Comparison of ENCODE assay signal across 9 mouse cellular contexts in genomic region chr5:113874063-113875024, GRCm38 (mm10). TPM values are rescaled to one million over a fixed set of nuclear protein-coding genes. Genes with fewer than 3 reads are reported as not detected.
DNase-seq lines count a peak whose midpoint lies in the region; ATAC-seq and TF ChIP-seq lines count a peak whose summit lies in the region.
"Had no signal": no experiment of that assay in that cellular context is flagged by ENCODE, and none has a peak within 500 bp of the region (broad histone marks: within the 10 kb centered on the region; RNA-seq: fewer than 3 reads in every experiment).

No protein-coding gene starts in this region.

- peak overlapping the region; percentile 41 for H3K4me2 ChIP-seq in heart, postnatal 0 days (ENCODE audit: low read depth, low read length)
- peak overlapping the region; percentile 28; the same call in 1 of the 2 replicates for H3K4me2 ChIP-seq in forebrain, postnatal 0 days (ENCODE audit: low read depth)
- peak overlapping the region; percentile 44 for H3K4me2 ChIP-seq in midbrain, embryonic 13.5 days (replicated peaks)

- 0 out of 2 replicates have a peak, but pooled peaks cover 3% of the 10 kb centered on the region for H3K9me3 ChIP-seq in heart, postnatal 0 days (replicated peaks; ENCODE audit: control insufficient read depth, low read length)
- no peaks in the 10 kb centered on the region for H3K9me3 ChIP-seq in forebrain, postnatal 0 days (ENCODE audit: low read length)
- H3K9me3 ChIP-seq in midbrain, embryonic 13.5 days: no peaks in the 10 kb centered on the region

- no peak overlapping the region for H3K4me3 ChIP-seq in heart, postnatal 0 days (ENCODE audit: low read depth, low read length)
- no peak overlapping the region for H3K4me3 ChIP-seq in forebrain, postnatal 0 days (ENCODE audit: low read depth, low read length)
- peak overlapping the region; percentile 21 for H3K4me3 ChIP-seq in midbrain, embryonic 13.5 days (replicated peaks)

- no peak for TF ChIP-seq CTCF in heart, postnatal 0 days (IDR thresholded peaks at IDR 0.05; ENCODE audit: low read depth)
- no peak for TF ChIP-seq CTCF in forebrain, postnatal 0 days (IDR thresholded peaks at IDR 0.05; ENCODE audit: low read depth)

- H3K27me3 ChIP-seq in heart, postnatal 0 days (ENCODE audit: control insufficient read depth, insufficient read depth, low read length): no peaks in the 10 kb centered on the region
- H3K27me3 ChIP-seq in forebrain, postnatal 0 days (ENCODE audit: insufficient read depth, low read length): no peaks in the 10 kb centered on the region
- H3K27me3 ChIP-seq in midbrain, embryonic 13.5 days: no peaks in the 10 kb centered on the region

- DNase-seq in heart, postnatal 0 days (ENCODE audit: low spot score): no peak
- no peak for DNase-seq in heart, adult 18-20 months
- DNase-seq in Muller cell, postnatal 12 days (ENCODE audit: inconsistent ontology term): peak; percentile 37
- DNase-seq in forebrain, postnatal 0 days: no peak
- DNase-seq in ovary, postnatal 36 days (ENCODE audit: low spot score): no peak
- DNase-seq in adrenal gland, postnatal 25 days: no peak
- DNase-seq: cerebellum, adult 9-10 months had no signal

- WGBS in heart, postnatal 0 days: 45% methylated on average over 19 of the region's 19 CpGs
- 39% methylated on average over 19 of the region's 19 CpGs for WGBS in forebrain, postnatal 0 days
- WGBS in midbrain, embryonic 13.5 days: 52% methylated on average over 19 of the region's 19 CpGs

- peaks cover 27% of the 10 kb centered on the region for H3K36me3 ChIP-seq in heart, postnatal 0 days (replicated peaks; ENCODE audit: control insufficient read depth, insufficient read depth, low read length)
- H3K36me3 ChIP-seq in forebrain, postnatal 0 days (ENCODE audit: insufficient read depth): peaks cover 18% of the 10 kb centered on the region
- H3K36me3 ChIP-seq in midbrain, embryonic 13.5 days: peaks cover 32% of the 10 kb centered on the region

- peak overlapping the region; percentile 17 for H3K9ac ChIP-seq in heart, postnatal 0 days (replicated peaks; ENCODE audit: low read depth, low read length)
- peak overlapping the region; percentile 44 for H3K9ac ChIP-seq in forebrain, postnatal 0 days
- H3K9ac ChIP-seq in midbrain, embryonic 13.5 days (replicated peaks): peak overlapping the region; percentile 68

- TF ChIP-seq EP300 in heart, postnatal 0 days (IDR thresholded peaks at IDR 0.05; ENCODE audit: low read depth): no peak

- no peak for ATAC-seq in heart, postnatal 0 days (ENCODE audit: insufficient read depth, low read depth)
- no peak for ATAC-seq in forebrain, postnatal 0 days
- ATAC-seq in midbrain, embryonic 13.5 days: no peak
- no peak for ATAC-seq in inflammation-experienced regulatory T-cells, adult 6 months

- H3K4me1 ChIP-seq in heart, postnatal 0 days (ENCODE audit: control insufficient read depth, insufficient read depth): peaks cover 49% of the 10 kb centered on the region
- peaks cover 47% of the 10 kb centered on the region for H3K4me1 ChIP-seq in forebrain, postnatal 0 days (ENCODE audit: insufficient read depth)
- H3K4me1 ChIP-seq in midbrain, embryonic 13.5 days (replicated peaks): peaks cover 93% of the 10 kb centered on the region

- peak overlapping the region; percentile 88 for H3K27ac ChIP-seq in heart, postnatal 0 days (ENCODE audit: low read depth)
- H3K27ac ChIP-seq in forebrain, postnatal 0 days (ENCODE audit: low read depth, low read length): peak overlapping the region; percentile 96
- H3K27ac ChIP-seq in midbrain, embryonic 13.5 days: peak overlapping the region; percentile 99

RNA-seq across cellular contexts. Expression of gene Coro1c, which starts 34.2 kb away (rescaled TPM):
- 78.2 and 93.4 TPM in 2 replicates for total RNA-seq in heart, postnatal 0 days (2014; rRNA removed; ENCODE audit: low replicate concordance)
- polyA plus RNA-seq in heart, postnatal 0 days (2015; fragmentation: Nextera tagmentation; extraction: Ambion mirVana): 40.0 and 46.6 TPM in 2 replicates
- 10 to 100 TPM; 30.3 to 33.1 TPM for total RNA-seq in heart, adult 18-20 months (2021)
- 159 and 178 TPM in 2 replicates for total RNA-seq in forebrain, postnatal 0 days (2014; rRNA removed)
- 148 and 167 TPM in 2 replicates for polyA plus RNA-seq in forebrain, postnatal 0 days (2015; fragmentation: Nextera tagmentation; extraction: Ambion mirVana)
- 214 and 215 TPM in 2 replicates for polyA plus RNA-seq in midbrain, embryonic 13.5 days (2015; fragmentation: Nextera tagmentation; extraction: Ambion mirVana)
- 10 to 100 TPM; 46.6 to 88.2 (median 57.2) TPM for polyA plus RNA-seq in inflammation-experienced regulatory T-cells, adult 6 months (2017; shearing (Covaris generic))
- total RNA-seq in adrenal gland, postnatal 25 days (2021): 43.3 and 52.6 TPM in 2 replicates

RNA-seq across cellular contexts. Expression of gene Selplg, which starts 41.9 kb away (rescaled TPM):
- 1.6 and 5.0 TPM in 2 replicates for total RNA-seq in heart, postnatal 0 days (2014; rRNA removed; ENCODE audit: low replicate concordance)
- 1.2 and 1.7 TPM in 2 replicates for polyA plus RNA-seq in heart, postnatal 0 days (2015; fragmentation: Nextera tagmentation; extraction: Ambion mirVana)
- total RNA-seq in heart, adult 18-20 months (2021): 1 to 10 TPM; 4.4 to 7.3 TPM
- total RNA-seq in forebrain, postnatal 0 days (2014; rRNA removed): 1.1 and 1.3 TPM in 2 replicates
- polyA plus RNA-seq in forebrain, postnatal 0 days (2015; fragmentation: Nextera tagmentation; extraction: Ambion mirVana): 1.8 and 2.4 TPM in 2 replicates
- polyA plus RNA-seq in midbrain, embryonic 13.5 days (2015; fragmentation: Nextera tagmentation; extraction: Ambion mirVana): 0.98 and 1.2 TPM in 2 replicates
- 100 to 1,000 TPM; 457 to 620 (median 469) TPM for polyA plus RNA-seq in inflammation-experienced regulatory T-cells, adult 6 months (2017; shearing (Covaris generic))
- total RNA-seq in adrenal gland, postnatal 25 days (2021): 1.5 and 3.3 TPM in 2 replicates

Comparison
In these comparisons a context has a peak if more than half of its experiments do, and no peak if none do; other contexts are left out.
1. H3K9ac ChIP-seq: peak in every context shown above with its lines; median percentile 68 in midbrain, embryonic 13.5 days; 44 in forebrain, postnatal 0 days; 17 in heart, postnatal 0 days.